In the genomic region with DNA sequence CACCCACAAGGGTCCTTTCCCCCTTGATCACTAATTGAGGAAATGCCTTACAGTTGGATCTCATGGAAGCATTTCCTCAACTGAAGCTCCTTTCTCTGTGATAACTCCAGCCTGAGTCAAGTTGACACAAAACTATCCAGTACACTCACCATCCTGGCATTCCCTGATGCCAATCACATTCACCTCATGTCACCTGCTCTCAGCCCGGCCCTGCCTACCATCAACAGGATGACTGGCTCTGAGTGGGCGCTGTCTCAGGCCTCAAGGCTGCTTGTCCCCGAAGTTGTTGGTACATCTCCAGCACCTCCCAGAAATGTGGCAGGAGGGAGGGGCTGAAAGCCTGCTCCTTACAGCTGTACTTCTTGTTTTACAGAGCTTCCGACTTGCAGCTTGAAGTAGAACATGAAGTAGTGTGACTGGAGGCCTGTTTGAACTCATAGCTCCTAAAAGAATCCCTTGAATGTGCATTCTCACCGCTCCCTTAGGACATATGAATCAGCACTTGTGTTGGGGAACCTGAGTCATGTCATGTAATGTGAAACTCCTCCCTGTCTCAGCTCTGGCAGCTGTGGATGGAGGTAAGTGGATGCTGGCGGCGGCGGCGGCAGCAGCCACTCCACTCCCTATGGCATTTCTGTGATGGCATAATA, we compare ENCODE assay signal across 18 mouse cellular contexts. TPM values are rescaled to one million over a fixed set of nuclear protein-coding genes. Genes with fewer than 3 reads are reported as not detected.
DNase-seq lines count a peak whose midpoint lies in the region; ATAC-seq and TF ChIP-seq lines count a peak whose summit lies in the region.
"Had no signal": no experiment of that assay in that cellular context is flagged by ENCODE, and none has a peak within 500 bp of the region (broad histone marks: within the 10 kb centered on the region; RNA-seq: fewer than 3 reads in every experiment).

No protein-coding gene starts in this region.

- H3K4me2 ChIP-seq in embryonic facial prominence, embryonic 11.5 days (ENCODE audit: low read depth, low read length) = no peak overlapping the region
- peak overlapping the region; percentile 48 for H3K4me2 ChIP-seq in myocyte (ENCODE audit: low read depth)
- H3K4me2 ChIP-seq in intestine, embryonic 15.5 days (replicated peaks) = no peak overlapping the region
- H3K4me2 ChIP-seq: neural tube, embryonic 12.5 days; stomach, embryonic 15.5 days had no signal

- H3K9ac ChIP-seq in embryonic facial prominence, embryonic 11.5 days (replicated peaks; ENCODE audit: low read length) = no peak overlapping the region
- H3K9ac ChIP-seq in intestine, embryonic 15.5 days = no peak overlapping the region
- H3K9ac ChIP-seq: neural tube, embryonic 12.5 days; stomach, embryonic 15.5 days had no signal

- H3K4me1 ChIP-seq in embryonic facial prominence, embryonic 11.5 days (ENCODE audit: control insufficient read depth, insufficient read depth, low read length) = no peaks in the 10 kb centered on the region
- H3K4me1 ChIP-seq in embryonic facial prominence, embryonic 10.5 days = no peaks in the 10 kb centered on the region
- H3K4me1 ChIP-seq in megakaryocyte, embryonic 14.5 days = peaks cover 48% of the 10 kb centered on the region
- H3K4me1 ChIP-seq in erythroblast, embryonic 14.5 days (ENCODE audit: control insufficient read depth) = peaks cover 68% of the 10 kb centered on the region
- H3K4me1 ChIP-seq in intestine, embryonic 15.5 days (replicated peaks) = no peaks in the 10 kb centered on the region
- H3K4me1 ChIP-seq: neural tube, embryonic 12.5 days; stomach, embryonic 15.5 days had no signal

- no peak overlapping the region for H3ac ChIP-seq in myocyte (ENCODE audit: control insufficient read depth, insufficient read length)

- DNase-seq in embryonic facial prominence, embryonic 11.5 days (ENCODE audit: low spot score) = peak; percentile 3
- DNase-seq in embryonic facial prominence, embryonic 10.5 days (ENCODE audit: low spot score) = no peak
- no peak for DNase-seq in layer of hippocampus, postnatal 36 days
- DNase-seq: cerebellum, postnatal 10 days; heart, adult 2 months; heart, postnatal 4 days; kidney, adult 9 months; kidney, postnatal 4 days; thymus, postnatal 14 days had no signal

- no peak overlapping the region for H3K27ac ChIP-seq in embryonic facial prominence, embryonic 11.5 days (replicated peaks; ENCODE audit: low read depth, low read length)
- no peak overlapping the region for H3K27ac ChIP-seq in embryonic facial prominence, embryonic 10.5 days (replicated peaks)
- H3K27ac ChIP-seq in intestine, embryonic 15.5 days = no peak overlapping the region
- H3K27ac ChIP-seq: heart, adult 2 months; hindbrain, postnatal 0 days; neural tube, embryonic 12.5 days; stomach, embryonic 15.5 days had no signal

- no peaks in the 10 kb centered on the region for H3K9me3 ChIP-seq in embryonic facial prominence, embryonic 11.5 days (replicated peaks; ENCODE audit: control insufficient read depth, low read length)
- H3K9me3 ChIP-seq in embryonic facial prominence, embryonic 10.5 days = no peaks in the 10 kb centered on the region
- H3K9me3 ChIP-seq in megakaryocyte, embryonic 14.5 days = no peaks in the 10 kb centered on the region
- no peaks in the 10 kb centered on the region for H3K9me3 ChIP-seq in erythroblast, embryonic 14.5 days (ENCODE audit: control insufficient read depth, low read length)
- no peaks in the 10 kb centered on the region for H3K9me3 ChIP-seq in intestine, embryonic 15.5 days
- H3K9me3 ChIP-seq: neural tube, embryonic 12.5 days; stomach, embryonic 15.5 days had no signal

- H3K4me3 ChIP-seq in embryonic facial prominence, embryonic 11.5 days (ENCODE audit: low read depth, low read length) = no peak overlapping the region
- no peak overlapping the region for H3K4me3 ChIP-seq in embryonic facial prominence, embryonic 10.5 days
- peak overlapping the region; percentile 84 for H3K4me3 ChIP-seq in megakaryocyte, embryonic 14.5 days (replicated peaks)
- H3K4me3 ChIP-seq in erythroblast, embryonic 14.5 days (replicated peaks) = peak overlapping the region; percentile 54
- H3K4me3 ChIP-seq in myocyte = no peak overlapping the region
- H3K4me3 ChIP-seq in intestine, embryonic 15.5 days (replicated peaks) = no peak overlapping the region
- H3K4me3 ChIP-seq: heart, adult 2 months; neural tube, embryonic 12.5 days; stomach, embryonic 15.5 days had no signal

- 75% methylated on average over 9 of the region's 9 CpGs for WGBS in embryonic facial prominence, embryonic 11.5 days
- whole genome bisulfite sequencing in embryonic facial prominence, embryonic 10.5 days = 86% methylated on average over 9 of the region's 9 CpGs
- WGBS in intestine, embryonic 15.5 days = 92% methylated on average over 9 of the region's 9 CpGs

- no peak for TF ChIP-seq POLR2A in myocyte (IDR thresholded peaks at IDR 0.05; ENCODE audit: insufficient read length, low read depth)

- no peaks in the 10 kb centered on the region for H3K36me3 ChIP-seq in embryonic facial prominence, embryonic 11.5 days (replicated peaks; ENCODE audit: control insufficient read depth, insufficient read depth, low read depth, low read length)
- peaks cover 56% of the 10 kb centered on the region for H3K36me3 ChIP-seq in embryonic facial prominence, embryonic 10.5 days (replicated peaks)
- H3K36me3 ChIP-seq in megakaryocyte, embryonic 14.5 days (replicated peaks; ENCODE audit: low read length) = peaks cover 66% of the 10 kb centered on the region
- peaks cover 70% of the 10 kb centered on the region for H3K36me3 ChIP-seq in erythroblast, embryonic 14.5 days (ENCODE audit: control insufficient read depth)
- no peaks in the 10 kb centered on the region for H3K36me3 ChIP-seq in myocyte (ENCODE audit: control insufficient read depth, insufficient read depth)
- H3K36me3 ChIP-seq in intestine, embryonic 15.5 days = peaks cover 15% of the 10 kb centered on the region; the same call in 1 of the 2 replicates

- ATAC-seq in embryonic facial prominence, embryonic 11.5 days (replicated peaks; ENCODE audit: insufficient number of reproducible peaks, low FRiP score, low TSS enrichment, low read depth) = no peak
- no peak for ATAC-seq in megakaryocyte, adult 5-6 weeks (ENCODE audit: poor library complexity, severe bottlenecking)
- ATAC-seq in intestine, embryonic 15.5 days = no peak
- ATAC-seq: hindbrain, postnatal 0 days had no signal

- no peaks in the 10 kb centered on the region for H3K79me2 ChIP-seq in myocyte (ENCODE audit: control insufficient read depth, insufficient read depth)

- H3K27me3 ChIP-seq in embryonic facial prominence, embryonic 11.5 days (ENCODE audit: control insufficient read depth, insufficient read depth, low read length) = no peaks in the 10 kb centered on the region
- no peaks in the 10 kb centered on the region for H3K27me3 ChIP-seq in embryonic facial prominence, embryonic 10.5 days (replicated peaks; ENCODE audit: low read depth, poor library complexity, severe bottlenecking)
- no peaks in the 10 kb centered on the region for H3K27me3 ChIP-seq in megakaryocyte, embryonic 14.5 days (replicated peaks)
- H3K27me3 ChIP-seq in erythroblast, embryonic 14.5 days (ENCODE audit: control insufficient read depth) = no peaks in the 10 kb centered on the region
- H3K27me3 ChIP-seq in myocyte (ENCODE audit: control insufficient read depth, insufficient read depth, insufficient read length) = no peaks in the 10 kb centered on the region
- no peaks in the 10 kb centered on the region for H3K27me3 ChIP-seq in intestine, embryonic 15.5 days (replicated peaks)
- H3K27me3 ChIP-seq: neural tube, embryonic 12.5 days; stomach, embryonic 15.5 days had no signal

RNA-seq across cellular contexts. Expression of a gene that starts 26.1 kb away (rescaled TPM):
- 3.3 and 3.6 TPM in 2 replicates for polyA plus RNA-seq in embryonic facial prominence, embryonic 11.5 days (2014; fragmentation: Nextera tagmentation; extraction: Ambion mirVana)
- polyA plus RNA-seq in embryonic facial prominence, embryonic 10.5 days (2016; fragmentation: Nextera tagmentation; extraction: Ambion mirVana) = 3.6 and 4.2 TPM in 2 replicates
- 0.12 TPM in 1 of 2 replicates, not detected in the other for polyA plus RNA-seq in megakaryocyte, embryonic 14.5 days (2012; ENCODE audit: insufficient read depth, low replicate concordance)
- 1.4 and 1.5 TPM in 2 replicates for total RNA-seq in megakaryocyte, adult 5-6 weeks (2015)
- total RNA-seq in megakaryocyte, adult 5-6 weeks (2017) = 1.8 and 2.3 TPM in 2 replicates
- 0.03 and 0.07 TPM in 2 replicates for polyA plus RNA-seq in erythroblast, embryonic 14.5 days (2012)
- polyA plus RNA-seq in myocyte (2012; fragmentation: generic; extraction: Trizol) = 0.12 TPM
- polyA plus RNA-seq in intestine, embryonic 15.5 days (2015; fragmentation: Nextera tagmentation; extraction: Ambion mirVana) = 2.0 and 2.5 TPM in 2 replicates
- under 1 TPM; 0.22 to 0.38 TPM for total RNA-seq in layer of hippocampus, postnatal 36 days (2021)
- total RNA-seq: heart, adult 2 months had no signal

RNA-seq across cellular contexts. Expression of a gene that starts 28.8 kb away (rescaled TPM):
- polyA plus RNA-seq in embryonic facial prominence, embryonic 11.5 days (2014; fragmentation: Nextera tagmentation; extraction: Ambion mirVana) = 32.3 and 38.0 TPM in 2 replicates
- polyA plus RNA-seq in embryonic facial prominence, embryonic 10.5 days (2016; fragmentation: Nextera tagmentation; extraction: Ambion mirVana) = 37.5 and 39.3 TPM in 2 replicates
- 63.8 and 68.6 TPM in 2 replicates for polyA plus RNA-seq in megakaryocyte, embryonic 14.5 days (2012; ENCODE audit: insufficient read depth, low replicate concordance)
- total RNA-seq in megakaryocyte, adult 5-6 weeks (2015) = 48.8 and 53.1 TPM in 2 replicates
- total RNA-seq in megakaryocyte, adult 5-6 weeks (2017) = 51.5 and 52.3 TPM in 2 replicates
- 16.3 and 18.4 TPM in 2 replicates for polyA plus RNA-seq in erythroblast, embryonic 14.5 days (2012)
- 20.6 TPM for polyA plus RNA-seq in myocyte (2012; fragmentation: generic; extraction: Trizol)
- polyA plus RNA-seq in intestine, embryonic 15.5 days (2015; fragmentation: Nextera tagmentation; extraction: Ambion mirVana) = 36.0 and 39.4 TPM in 2 replicates
- 10 to 100 TPM; 31.8 to 34.8 TPM for total RNA-seq in layer of hippocampus, postnatal 36 days (2021)

RNA-seq across cellular contexts. Expression of a gene that starts 38.9 kb away (rescaled TPM):
- polyA plus RNA-seq in embryonic facial prominence, embryonic 11.5 days (2014; fragmentation: Nextera tagmentation; extraction: Ambion mirVana) = 66.9 and 72.6 TPM in 2 replicates
- 169 and 173 TPM in 2 replicates for polyA plus RNA-seq in embryonic facial prominence, embryonic 10.5 days (2016; fragmentation: Nextera tagmentation; extraction: Ambion mirVana)
- 59.4 and 135 TPM in 2 replicates for polyA plus RNA-seq in megakaryocyte, embryonic 14.5 days (2012; ENCODE audit: insufficient read depth, low replicate concordance)
- 25.3 and 28.5 TPM in 2 replicates for total RNA-seq in megakaryocyte, adult 5-6 weeks (2015)
- total RNA-seq in megakaryocyte, adult 5-6 weeks (2017) = 55.7 and 65.8 TPM in 2 replicates
- polyA plus RNA-seq in erythroblast, embryonic 14.5 days (2012) = 6.9 and 10.5 TPM in 2 replicates
- polyA plus RNA-seq in myocyte (2012; fragmentation: generic; extraction: Trizol) = 77.0 TPM
- 87.4 and 89.2 TPM in 2 replicates for polyA plus RNA-seq in intestine, embryonic 15.5 days (2015; fragmentation: Nextera tagmentation; extraction: Ambion mirVana)
- total RNA-seq in layer of hippocampus, postnatal 36 days (2021) = 10 to 100 TPM; 29.7 to 30.6 TPM

RNA-seq across cellular contexts. Expression of a gene that starts 39.2 kb away (rescaled TPM):
- polyA plus RNA-seq in embryonic facial prominence, embryonic 11.5 days (2014; fragmentation: Nextera tagmentation; extraction: Ambion mirVana) = 0.52 and 1.9 TPM in 2 replicates
- 1.0 and 1.5 TPM in 2 replicates for polyA plus RNA-seq in embryonic facial prominence, embryonic 10.5 days (2016; fragmentation: Nextera tagmentation; extraction: Ambion mirVana)
- polyA plus RNA-seq in megakaryocyte, embryonic 14.5 days (2012; ENCODE audit: insufficient read depth, low replicate concordance) = 3.0 and 3.6 TPM in 2 replicates
- 0.38 and 1.9 TPM in 2 replicates for total RNA-seq in megakaryocyte, adult 5-6 weeks (2015)
- 1.5 TPM in 1 of 2 replicates, not detected in the other for total RNA-seq in megakaryocyte, adult 5-6 weeks (2017)
- polyA plus RNA-seq in erythroblast, embryonic 14.5 days (2012) = 0.12 and 0.13 TPM in 2 replicates
- 1.9 TPM for polyA plus RNA-seq in myocyte (2012; fragmentation: generic; extraction: Trizol)
- 0.78 and 1.5 TPM in 2 replicates for polyA plus RNA-seq in intestine, embryonic 15.5 days (2015; fragmentation: Nextera tagmentation; extraction: Ambion mirVana)
- total RNA-seq in layer of hippocampus, postnatal 36 days (2021) = 1 to 10 TPM; 1.1 to 2.5 TPM
- total RNA-seq: midbrain, postnatal 0 days had no signal

RNA-seq across cellular contexts. Expression of a gene that starts 39.5 kb away (rescaled TPM):
- 2.9 and 3.1 TPM in 2 replicates for polyA plus RNA-seq in embryonic facial prominence, embryonic 11.5 days (2014; fragmentation: Nextera tagmentation; extraction: Ambion mirVana)
- polyA plus RNA-seq in embryonic facial prominence, embryonic 10.5 days (2016; fragmentation: Nextera tagmentation; extraction: Ambion mirVana) = 3.2 and 3.6 TPM in 2 replicates
- polyA plus RNA-seq in megakaryocyte, embryonic 14.5 days (2012; ENCODE audit: insufficient read depth, low replicate concordance) = 279 and 321 TPM in 2 replicates
- total RNA-seq in megakaryocyte, adult 5-6 weeks (2015) = 2.1 and 2.6 TPM in 2 replicates
- 1.9 and 5.3 TPM in 2 replicates for total RNA-seq in megakaryocyte, adult 5-6 weeks (2017)
- polyA plus RNA-seq in erythroblast, embryonic 14.5 days (2012) = 9.7 and 12.0 TPM in 2 replicates
- polyA plus RNA-seq in myocyte (2012; fragmentation: generic; extraction: Trizol) = 939 TPM
- 6.2 and 6.6 TPM in 2 replicates for polyA plus RNA-seq in intestine, embryonic 15.5 days (2015; fragmentation: Nextera tagmentation; extraction: Ambion mirVana)
- 10 to 100 TPM; 26.3 to 28.9 TPM for total RNA-seq in layer of hippocampus, postnatal 36 days (2021)

Comparison
In these comparisons a context has a peak if more than half of its experiments do, and no peak if none do; other contexts are left out.
1. H3K4me3 ChIP-seq: peak in megakaryocyte, embryonic 14.5 days (single experiment) and erythroblast, embryonic 14.5 days (single experiment); none in embryonic facial prominence, embryonic 11.5 days (single experiment), embryonic facial prominence, embryonic 10.5 days (single experiment), myocyte (single experiment) and intestine, embryonic 15.5 days (single experiment).